Mouse (Mus musculus): ENCODE results near the gene Opcml. TPM values are rescaled to one million over a fixed set of nuclear protein-coding genes. Genes with fewer than 3 reads are reported as not detected.

Opcml gene
- polyA plus RNA-seq, 1 experiment from 2014 or later: 9.4 TPM

GRCm38 (mm10) chr9:28091395-28091794 lies 300.8 kb downstream of the Opcml start:
- H3K27me3 ChIP-seq (ENCODE audit: insufficient read depth, low read length): no peaks in the 10 kb centered on the region
- 52% methylated on average over 1 of the region's 1 CpGs for WGBS
- H3K4me2 ChIP-seq: no peak overlapping the region
- H3K9me3 ChIP-seq (ENCODE audit: low read depth, low read length): no peaks in the 10 kb centered on the region
- no peaks in the 10 kb centered on the region for H3K36me3 ChIP-seq (ENCODE audit: insufficient read depth)
- no peak overlapping the region for H3K9ac ChIP-seq
- H3K4me1 ChIP-seq (ENCODE audit: insufficient read depth): no peaks in the 10 kb centered on the region
- no peak overlapping the region for H3K4me3 ChIP-seq (ENCODE audit: low read depth, low read length)
- H3K27ac ChIP-seq (ENCODE audit: low read depth): no peak overlapping the region
- DNase-seq (no peak), ATAC-seq (ENCODE audit: insufficient read depth) (no peak)
- TF ChIP-seq CTCF (IDR thresholded peaks at IDR 0.05; ENCODE audit: low read depth): no peak

GRCm38 (mm10) chr9:28094722-28095121 lies 304.1 kb downstream of the Opcml start:
- no peak overlapping the region for H3K27ac ChIP-seq (ENCODE audit: low read depth)
- no peak for TF ChIP-seq CTCF (IDR thresholded peaks at IDR 0.05; ENCODE audit: low read depth)
- no peaks in the 10 kb centered on the region for H3K27me3 ChIP-seq (ENCODE audit: insufficient read depth, low read length)
- H3K36me3 ChIP-seq (ENCODE audit: insufficient read depth): no peaks in the 10 kb centered on the region
- DNase-seq (no peak), ATAC-seq (ENCODE audit: insufficient read depth) (no peak)
- H3K4me1 ChIP-seq (ENCODE audit: insufficient read depth): no peaks in the 10 kb centered on the region
- 83% methylated on average over 4 of the region's 4 CpGs for WGBS
- H3K4me3 ChIP-seq (ENCODE audit: low read depth, low read length): no peak overlapping the region
- no peak overlapping the region for H3K9ac ChIP-seq
- H3K4me2 ChIP-seq: no peak overlapping the region
- no peaks in the 10 kb centered on the region for H3K9me3 ChIP-seq (ENCODE audit: low read depth, low read length)

GRCm38 (mm10) chr9:28096204-28096603 lies 305.6 kb downstream of the Opcml start:
- no peak overlapping the region for H3K9ac ChIP-seq
- H3K27me3 ChIP-seq (ENCODE audit: insufficient read depth, low read length): no peaks in the 10 kb centered on the region
- ATAC-seq (ENCODE audit: insufficient read depth): no peak
- H3K4me1 ChIP-seq (ENCODE audit: insufficient read depth): no peaks in the 10 kb centered on the region
- H3K4me3 ChIP-seq (ENCODE audit: low read depth, low read length): no peak overlapping the region
- H3K4me2 ChIP-seq: no peak overlapping the region
- H3K36me3 ChIP-seq (ENCODE audit: insufficient read depth): no peaks in the 10 kb centered on the region
- DNase-seq: no peak
- WGBS: 91% methylated on average over 2 of the region's 2 CpGs
- no peak overlapping the region for H3K27ac ChIP-seq (ENCODE audit: low read depth)
- no peaks in the 10 kb centered on the region for H3K9me3 ChIP-seq (ENCODE audit: low read depth, low read length)
- no peak for TF ChIP-seq CTCF (IDR thresholded peaks at IDR 0.05; ENCODE audit: low read depth)

GRCm38 (mm10) chr9:28101981-28102380 lies 311.4 kb downstream of the Opcml start:
- H3K9me3 ChIP-seq (ENCODE audit: low read depth, low read length): no peaks in the 10 kb centered on the region
- H3K4me2 ChIP-seq: no peak overlapping the region
- no peaks in the 10 kb centered on the region for H3K4me1 ChIP-seq (ENCODE audit: insufficient read depth)
- no peaks in the 10 kb centered on the region for H3K27me3 ChIP-seq (ENCODE audit: insufficient read depth, low read length)
- TF ChIP-seq CTCF (IDR thresholded peaks at IDR 0.05; ENCODE audit: low read depth): no peak
- no peak overlapping the region for H3K9ac ChIP-seq
- H3K4me3 ChIP-seq (ENCODE audit: low read depth, low read length): no peak overlapping the region
- no peak for DNase-seq
- ATAC-seq (ENCODE audit: insufficient read depth): no peak
- H3K27ac ChIP-seq (ENCODE audit: low read depth): no peak overlapping the region
- no peaks in the 10 kb centered on the region for H3K36me3 ChIP-seq (ENCODE audit: insufficient read depth)

- no peaks in the 10 kb centered on the region for H3K9me3 ChIP-seq (ENCODE audit: low read depth, low read length)
- WGBS: 72% methylated on average over 2 of the region's 2 CpGs
- H3K4me2 ChIP-seq: no peak overlapping the region
- H3K9ac ChIP-seq: no peak overlapping the region
- no peak overlapping the region for H3K4me3 ChIP-seq (ENCODE audit: low read depth, low read length)
- H3K4me1 ChIP-seq (ENCODE audit: insufficient read depth): no peaks in the 10 kb centered on the region
- ATAC-seq (ENCODE audit: insufficient read depth) (no peak), DNase-seq (no peak)
- H3K27ac ChIP-seq (ENCODE audit: low read depth): no peak overlapping the region
- TF ChIP-seq CTCF (IDR thresholded peaks at IDR 0.05; ENCODE audit: low read depth): no peak
- no peaks in the 10 kb centered on the region for H3K27me3 ChIP-seq (ENCODE audit: insufficient read depth, low read length)
- no peaks in the 10 kb centered on the region for H3K36me3 ChIP-seq (ENCODE audit: insufficient read depth)
Observed at GRCm38 (mm10) chr9:28121858-28122257, 331.3 kb downstream of the Opcml start.

DNA sequence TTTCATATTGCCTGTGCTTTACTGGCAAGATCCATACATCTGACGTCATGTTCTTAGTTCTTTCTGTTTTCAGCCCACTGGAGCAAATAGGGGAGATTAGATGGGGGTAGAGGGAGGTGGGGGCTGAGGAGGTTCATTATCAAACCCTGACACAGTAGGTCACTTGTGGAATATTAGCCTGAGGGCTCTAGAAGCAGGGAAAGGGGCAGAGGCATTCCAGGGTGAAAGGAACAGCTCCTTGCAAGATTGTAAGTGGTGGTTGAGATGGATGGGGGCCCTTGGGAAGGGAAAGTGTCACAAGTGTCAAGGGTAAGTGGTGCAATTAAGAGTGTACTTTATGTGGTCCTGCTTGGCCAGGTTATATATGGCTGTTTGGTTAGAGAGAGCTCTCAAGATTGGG lies 338.2 kb downstream of the Opcml start:
- H3K9me3 ChIP-seq (ENCODE audit: low read depth, low read length): no peaks in the 10 kb centered on the region
- H3K9ac ChIP-seq: no peak overlapping the region
- 54% methylated on average over 1 of the region's 1 CpGs for WGBS
- H3K4me2 ChIP-seq: no peak overlapping the region
- TF ChIP-seq CTCF (IDR thresholded peaks at IDR 0.05; ENCODE audit: low read depth): no peak
- no peak for ATAC-seq (ENCODE audit: insufficient read depth)
- no peak overlapping the region for H3K4me3 ChIP-seq (ENCODE audit: low read depth, low read length)
- no peak for DNase-seq
- no peak overlapping the region for H3K27ac ChIP-seq (ENCODE audit: low read depth)
- H3K36me3 ChIP-seq (ENCODE audit: insufficient read depth): no peaks in the 10 kb centered on the region
- no peaks in the 10 kb centered on the region for H3K27me3 ChIP-seq (ENCODE audit: insufficient read depth, low read length)
- H3K4me1 ChIP-seq (ENCODE audit: insufficient read depth): no peaks in the 10 kb centered on the region

DNA sequence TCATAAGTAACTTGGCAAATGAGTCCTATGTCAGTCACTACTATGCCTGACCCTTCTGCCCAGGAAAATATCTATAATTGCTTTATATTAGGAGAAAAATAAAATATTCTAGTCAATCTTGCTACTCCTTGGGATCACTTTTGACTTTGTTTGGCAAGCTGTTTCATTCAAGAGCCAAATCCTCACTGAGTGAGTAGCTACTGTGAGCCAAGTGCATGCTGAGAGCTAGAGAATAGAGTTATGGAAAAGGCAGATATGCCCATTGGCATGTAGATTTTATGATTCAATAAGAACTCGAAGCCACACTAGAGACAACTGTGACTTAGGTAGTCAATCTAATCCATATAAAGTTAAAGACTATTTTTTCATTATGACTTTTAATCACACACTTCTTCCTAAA lies 340.9 kb downstream of the Opcml start:
- Histone ChIP-seq H3K4me3 (ENCODE audit: low read depth, low read length) (no peak overlapping the region), H3K4me2 (no peak overlapping the region), H3K27me3 (ENCODE audit: insufficient read depth, low read length) (no peaks in the 10 kb centered on the region), H3K36me3 (ENCODE audit: insufficient read depth) (no peaks in the 10 kb centered on the region), H3K27ac (ENCODE audit: low read depth) (no peak overlapping the region), H3K4me1 (ENCODE audit: insufficient read depth) (no peaks in the 10 kb centered on the region), H3K9me3 (ENCODE audit: low read depth, low read length) (no peaks in the 10 kb centered on the region), H3K9ac (no peak overlapping the region)
- WGBS: 85% methylated on average over 1 of the region's 1 CpGs
- TF ChIP-seq CTCF (IDR thresholded peaks at IDR 0.05; ENCODE audit: low read depth): no peak
- ATAC-seq (ENCODE audit: insufficient read depth): no peak
- no peak for DNase-seq

DNA sequence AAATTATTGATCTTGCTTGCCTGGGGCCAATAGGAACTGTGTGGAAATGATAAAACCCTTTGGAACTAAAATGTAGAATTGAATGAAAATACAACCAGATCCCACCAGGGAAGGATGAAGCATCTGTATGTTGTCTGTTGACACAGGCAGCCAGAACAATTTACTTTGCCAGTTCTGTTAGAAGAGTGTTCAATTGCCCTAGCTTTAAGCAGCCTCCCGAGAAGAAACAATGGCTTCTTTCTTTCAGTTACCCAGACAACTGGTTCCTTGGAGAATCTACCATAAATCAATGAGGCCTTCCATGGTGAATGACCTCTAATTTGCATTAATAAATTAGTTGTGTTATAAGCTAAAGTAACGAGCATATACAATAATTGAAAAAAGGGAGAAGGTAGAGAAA lies 346.0 kb downstream of the Opcml start:
- 53% methylated on average over 2 of the region's 2 CpGs for WGBS
- H3K9me3 ChIP-seq (ENCODE audit: low read depth, low read length): no peaks in the 10 kb centered on the region
- no peak overlapping the region for H3K27ac ChIP-seq (ENCODE audit: low read depth)
- ATAC-seq (ENCODE audit: insufficient read depth) (no peak), DNase-seq (no peak)
- H3K9ac ChIP-seq: no peak overlapping the region
- no peaks in the 10 kb centered on the region for H3K36me3 ChIP-seq (ENCODE audit: insufficient read depth)
- H3K4me3 ChIP-seq (ENCODE audit: low read depth, low read length): no peak overlapping the region
- H3K4me2 ChIP-seq: no peak overlapping the region
- no peaks in the 10 kb centered on the region for H3K4me1 ChIP-seq (ENCODE audit: insufficient read depth)
- no peaks in the 10 kb centered on the region for H3K27me3 ChIP-seq (ENCODE audit: insufficient read depth, low read length)
- TF ChIP-seq CTCF (IDR thresholded peaks at IDR 0.05; ENCODE audit: low read depth): no peak

Data from lung, embryonic 14.5 days (tissue).